Mouse (Mus musculus) liver, embryonic 16.5 days (tissue): ENCODE data around the gene Kremen2. TPM values are rescaled to one million over a fixed set of nuclear protein-coding genes. Genes with fewer than 3 reads are reported as not detected.

Experiments
- ATAC-seq: fragments of 200-750 bp; cut with Nextera tagmentation; 2 replicates; pipeline ENCODE4 v1.8.0; 2017; ENCODE audit warnings: low read depth, mild to moderate bottlenecking, moderate number of reproducible peaks, moderate library complexity
- H3K27ac ChIP-seq: fragments of 300-500 bp; sonication (generic); 2 replicates; pipeline ENCODE4 v1.5.1; 2014; ENCODE audit warnings: mild to moderate bottlenecking, low read length
- H3K27me3 ChIP-seq: fragments of 300-500 bp; sonication (generic); 2 replicates; pipeline ENCODE4 v1.6.1; 2014; ENCODE audit warnings: low read depth, low read length, mixed read lengths; ENCODE audit not compliant: control insufficient read depth, insufficient read depth
- H3K36me3 ChIP-seq: fragments of 300-500 bp; sonication (generic); 2 replicates; pipeline ENCODE4 v1.6.1; 2014; ENCODE audit warnings: mild to moderate bottlenecking; ENCODE audit not compliant: control insufficient read depth, insufficient read depth
- H3K4me1 ChIP-seq: fragments of 300-500 bp; sonication (generic); 2 replicates; pipeline ENCODE4 v1.6.1; 2014; ENCODE audit warnings: low read depth, low read length, mixed read lengths; ENCODE audit not compliant: control insufficient read depth
- H3K4me2 ChIP-seq: fragments of 300-500 bp; sonication (generic); 2 replicates; pipeline ENCODE4 v1.6.1; 2014; ENCODE audit warnings: low read depth, low read length, mixed read lengths
- H3K4me3 ChIP-seq: fragments of 300-500 bp; sonication (generic); 2 replicates; pipeline ENCODE4 v1.5.1; 2014; ENCODE audit warnings: low read depth, mild to moderate bottlenecking, low read length
- H3K9ac ChIP-seq: fragments of 300-500 bp; sonication (generic); 2 replicates; pipeline ENCODE4 v1.6.1; 2014; ENCODE audit warnings: low read depth, low read length
- H3K9me3 ChIP-seq: fragments of 300-500 bp; sonication (generic); replicated peaks from 2 replicates; pipeline ENCODE4 v1.6.1; 2016; ENCODE audit warnings: low read length; ENCODE audit not compliant: control insufficient read depth
- WGBS: fragments of 180-500 bp; shearing (Covaris S2); extraction: QIAGEN DNeasy Blood & Tissue Kit; methylation state at CpG from one replicate; pipeline ENCODE4 v1.1.7; 2014; ENCODE audit not compliant: insufficient replicate concordance; 5-methylcytosine and 5-hydroxymethylcytosine counted together
- polyA plus RNA-seq: library from polyadenylated mRNA; unstranded; fragments of >200 nt; fragmentation: Nextera tagmentation; extraction: Ambion mirVana; gene quantifications from 2 replicates; pipeline ENCODE4 v1.2.1, GENCODE M21; 2015

Gene Kremen2
- not detected in 2 replicates for polyA plus RNA-seq

GRCm38 (mm10) chr17:23745301-23746251, at the start of gene Kremen2:
Kremen2 (minus strand) TSS chr17:23745833.
- ATAC-seq: no peak
- no peaks in the 10 kb centered on the region for H3K36me3 ChIP-seq
- no peaks in the 10 kb centered on the region for H3K9me3 ChIP-seq
- no peak within 1 kb of the TSS for H3K9ac ChIP-seq
- 3% methylated on average over 43 of the region's 45 CpGs for WGBS
- H3K27me3 ChIP-seq: peaks cover 74% of the 10 kb centered on the region
- H3K4me3 ChIP-seq: no peak within 1 kb of the TSS
- H3K27ac ChIP-seq: no peak within 1 kb of the TSS
- peaks cover 20% of the 10 kb centered on the region for H3K4me1 ChIP-seq
- peak within 1 kb of the TSS; percentile 15; the same call in 1 of the 2 replicates for H3K4me2 ChIP-seq

- ATAC-seq: no peak
- Histone ChIP-seq H3K27ac (no peak overlapping the region), H3K4me2 (no peak overlapping the region), H3K9me3 (no peaks in the 10 kb centered on the region), H3K4me1 (peaks cover 8% of the 10 kb centered on the region), H3K27me3 (no peaks in the 10 kb centered on the region), H3K4me3 (no peak overlapping the region), H3K36me3 (no peaks in the 10 kb centered on the region), H3K9ac (no peak overlapping the region)
- 82% methylated on average over 8 of the region's 8 CpGs for whole genome bisulfite sequencing
Observed at GRCm38 (mm10) chr17:23795323-23795722, 49.7 kb upstream of the Kremen2 start.

GRCm38 (mm10) chr17:23791079-23791357, 45.4 kb upstream of the Kremen2 start:
- WGBS: 34% methylated on average over 2 of the region's 2 CpGs
- 0 out of 2 replicates have a peak, but pooled peaks have one; percentile 12 for ATAC-seq

GRCm38 (mm10) chr17:23790269-23791078, 44.8 kb upstream of the Kremen2 start, which contains the start of gene Srrm2:
Srrm2 (plus strand) TSS chr17:23790532.
- peaks cover 2% of the 10 kb centered on the region; the same call in 1 of the 2 replicates for H3K27me3 ChIP-seq
- peak within 1 kb of the TSS; percentile 70 for H3K4me3 ChIP-seq
- peaks cover 24% of the 10 kb centered on the region for H3K4me1 ChIP-seq
- peak within 1 kb of the TSS; percentile 82 for H3K9ac ChIP-seq
- peak within 1 kb of the TSS; percentile 91 for H3K4me2 ChIP-seq
- ATAC-seq: peak; percentile 68
- H3K36me3 ChIP-seq: no peaks in the 10 kb centered on the region
- 3% methylated on average over 29 of the region's 29 CpGs for WGBS
- H3K27ac ChIP-seq: peak within 1 kb of the TSS; percentile 41
- no peaks in the 10 kb centered on the region for H3K9me3 ChIP-seq

More at GRCm38 (mm10) chr17:23791079-23791357, 45.4 kb upstream of the Kremen2 start:
- Histone ChIP-seq H3K4me2 (peak overlapping the region; percentile 91), H3K9me3 (no peaks in the 10 kb centered on the region), H3K36me3 (no peaks in the 10 kb centered on the region), H3K9ac (no peak overlapping the region), H3K27me3 (no peaks in the 10 kb centered on the region), H3K4me1 (peaks cover 19% of the 10 kb centered on the region), H3K27ac (no peak overlapping the region), H3K4me3 (peak overlapping the region; percentile 70)

- ATAC-seq: no peak
- Histone ChIP-seq H3K9ac (peak overlapping the region; percentile 82), H3K9me3 (no peaks in the 10 kb centered on the region), H3K4me1 (peaks cover 25% of the 10 kb centered on the region), H3K36me3 (no peaks in the 10 kb centered on the region), H3K4me3 (peak overlapping the region; percentile 70), H3K27me3 (peaks cover 6% of the 10 kb centered on the region; the same call in 1 of the 2 replicates), H3K4me2 (peak overlapping the region; percentile 91), H3K27ac (peak overlapping the region; percentile 41)
- WGBS: 9% methylated on average over 8 of the region's 8 CpGs
Observed at GRCm38 (mm10) chr17:23789749-23790268, 44.2 kb upstream of the Kremen2 start.

- H3K4me3 ChIP-seq: no peak overlapping the region
- no peaks in the 10 kb centered on the region for H3K36me3 ChIP-seq
- H3K4me2 ChIP-seq: no peak overlapping the region
- H3K9me3 ChIP-seq: no peaks in the 10 kb centered on the region
- peaks cover 25% of the 10 kb centered on the region for H3K4me1 ChIP-seq
- no peak overlapping the region for H3K27ac ChIP-seq
- WGBS: 56% methylated on average over 4 of the region's 4 CpGs
- ATAC-seq: no peak
- H3K27me3 ChIP-seq: peaks cover 6% of the 10 kb centered on the region; the same call in 1 of the 2 replicates
- no peak overlapping the region for H3K9ac ChIP-seq
Observed at GRCm38 (mm10) chr17:23788973-23789372, 43.3 kb upstream of the Kremen2 start.

- Histone ChIP-seq H3K27ac (no peak overlapping the region), H3K4me2 (peak overlapping the region; percentile 99), H3K4me1 (peaks cover 25% of the 10 kb centered on the region), H3K9me3 (no peaks in the 10 kb centered on the region), H3K27me3 (peaks cover 6% of the 10 kb centered on the region; the same call in 1 of the 2 replicates), H3K9ac (no peak overlapping the region), H3K36me3 (no peaks in the 10 kb centered on the region), H3K4me3 (peak overlapping the region; percentile 63)
- ATAC-seq: no peak
- 31% methylated on average over 13 of the region's 13 CpGs for WGBS
Observed at GRCm38 (mm10) chr17:23786510-23786931, 40.9 kb upstream of the Kremen2 start.

- Histone ChIP-seq H3K27me3 (peaks cover 6% of the 10 kb centered on the region; the same call in 1 of the 2 replicates), H3K27ac (no peak within 1 kb of the TSS), H3K36me3 (no peaks in the 10 kb centered on the region), H3K4me1 (peaks cover 22% of the 10 kb centered on the region), H3K9me3 (no peaks in the 10 kb centered on the region), H3K4me3 (peak within 1 kb of the TSS; percentile 63), H3K4me2 (peak within 1 kb of the TSS; percentile 99), H3K9ac (peak within 1 kb of the TSS; percentile 59)
- peak; percentile 58 for ATAC-seq
- 6% methylated on average over 43 of the region's 43 CpGs for whole genome bisulfite sequencing
Observed at GRCm38 (mm10) chr17:23785561-23786471, 40.2 kb upstream of the Kremen2 start, which contains the start of gene Flywch2. Flywch2 (minus strand) TSS chr17:23786081.
